Mouse (Mus musculus) kidney, adult 2 months (tissue): ENCODE data around the gene Smim14.

Source experiments
- CTCF ChIP-seq: fragments of 200-500 bp; conservative IDR thresholded peaks from 2 replicates; pipeline ENCODE4 v1.5.1; 2011; ENCODE audit warnings: low read depth, mild to moderate bottlenecking, control low read depth, low read length, moderate library complexity, mixed read lengths; ENCODE audit not compliant: insufficient read depth, insufficient read length
- POLR2A ChIP-seq: fragments of 200-500 bp; IDR thresholded peaks from one replicate; pipeline ENCODE4 v1.6.1; 2011; ENCODE audit warnings: low read depth, low read length, control low read depth

GRCm38 (mm10) chr5:65407989-65408388 lies 129.0 kb downstream of the Smim14 start:
- TF ChIP-seq CTCF, result no peak
- TF ChIP-seq POLR2A, result no peak
